Mouse (Mus musculus) spleen, postnatal 14 days (tissue): ENCODE results near the gene Lin7b.
"Not testable (repeated sequence)": the region's sequence is repeated elsewhere in the genome, so short reads cannot be mapped to it uniquely, and the experiment has no call there.

Experiments
- DNase-seq, 2 experiments: peaks; one replicate each; pipeline ENCODE4 v3.0.0; 2021 to 2022; ENCODE audit warnings: low spot score in 2 of 2

The Lin7b gene

DNA sequence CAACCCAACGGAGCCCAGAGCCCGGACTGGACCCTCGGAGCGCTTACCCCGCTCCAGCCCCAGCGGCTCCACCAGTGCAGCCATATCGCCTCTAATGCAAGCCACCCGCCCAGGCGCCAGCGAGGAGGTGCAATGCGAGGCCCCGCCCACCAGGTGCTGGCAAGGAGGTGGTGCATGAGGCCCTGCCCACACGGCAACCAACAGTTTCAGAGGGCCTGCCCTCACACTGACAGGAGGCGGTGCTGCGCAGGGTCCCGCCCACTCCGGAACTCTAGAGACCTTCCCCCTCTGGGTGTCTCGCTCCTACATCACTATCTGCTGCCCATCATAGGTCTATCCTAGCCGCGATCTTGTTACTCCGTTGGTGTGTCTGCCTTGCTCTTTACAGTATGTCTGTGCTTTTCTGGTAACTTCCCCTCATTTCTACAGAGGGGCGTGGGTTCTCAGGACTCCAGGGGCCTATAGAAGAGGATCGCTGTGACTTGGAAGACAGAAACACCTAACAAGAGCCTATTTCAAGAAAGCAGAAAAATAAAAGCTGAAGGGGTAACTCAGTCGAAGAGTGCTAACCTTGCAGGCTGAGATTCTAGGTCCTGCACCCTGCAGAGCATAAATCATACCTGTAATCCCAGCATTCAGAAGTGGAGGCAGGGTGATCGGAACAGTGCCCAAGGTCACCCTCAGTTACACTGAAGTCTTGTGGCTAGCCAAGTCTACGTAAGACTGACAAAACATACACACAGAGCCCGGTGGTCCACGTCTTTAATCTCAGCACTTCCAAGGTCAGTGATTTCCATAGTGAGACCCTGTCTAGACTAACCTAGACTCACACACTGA lies at the start of gene Lin7b:
TSS of gene Lin7b (minus strand) at position 109 of the 837 bp plus-strand sequence.
- peak; percentile 81 to 84 for DNase-seq

DNA sequence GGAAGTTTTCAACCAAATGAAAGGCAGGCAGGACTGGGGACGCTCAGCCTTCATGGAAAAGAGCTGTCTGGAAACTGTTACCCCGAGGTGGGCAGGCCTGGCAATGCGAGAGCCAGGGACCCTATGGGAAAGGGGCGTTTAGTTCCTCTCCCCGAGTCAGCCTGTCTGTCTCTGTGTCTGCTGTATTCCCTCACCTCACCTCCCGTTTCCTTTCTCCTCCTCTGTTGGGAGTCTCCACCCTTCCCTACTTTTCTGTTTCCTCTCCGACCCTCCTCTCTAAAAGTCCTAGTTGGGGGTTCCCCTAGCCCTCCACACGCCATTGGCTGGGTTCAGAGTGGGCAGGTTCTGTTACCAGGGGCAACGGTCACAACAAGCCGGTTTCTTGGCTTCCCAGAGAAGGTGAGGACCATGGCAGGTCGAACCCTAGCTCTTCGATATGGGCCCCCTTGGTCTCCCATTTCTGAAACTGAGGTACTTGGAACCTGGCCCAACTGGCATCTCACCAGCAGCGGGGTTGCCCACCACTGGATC lies 47.6 kb upstream of the Lin7b start:
- DNase-seq: no peak

DNA sequence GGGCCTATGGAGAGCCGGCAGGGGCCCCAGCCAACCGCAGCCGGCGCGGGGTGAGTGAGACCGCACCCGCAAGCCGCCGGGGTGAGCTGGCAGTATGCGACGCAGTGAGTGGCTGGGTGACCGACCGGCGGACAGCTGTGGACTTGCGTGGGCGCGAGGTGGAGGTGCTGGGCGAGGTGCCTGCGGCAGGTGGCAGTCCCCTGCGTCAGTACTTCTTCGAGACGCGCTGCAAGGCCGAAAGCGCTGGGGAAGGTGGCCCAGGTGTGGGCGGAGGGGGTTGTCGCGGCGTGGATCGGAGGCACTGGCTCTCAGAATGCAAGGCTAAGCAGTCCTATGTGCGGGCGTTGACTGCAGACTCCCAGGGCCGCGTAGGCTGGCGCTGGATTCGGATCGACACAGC lies 45.3 kb upstream of the Lin7b start:
- no peak for DNase-seq

DNA sequence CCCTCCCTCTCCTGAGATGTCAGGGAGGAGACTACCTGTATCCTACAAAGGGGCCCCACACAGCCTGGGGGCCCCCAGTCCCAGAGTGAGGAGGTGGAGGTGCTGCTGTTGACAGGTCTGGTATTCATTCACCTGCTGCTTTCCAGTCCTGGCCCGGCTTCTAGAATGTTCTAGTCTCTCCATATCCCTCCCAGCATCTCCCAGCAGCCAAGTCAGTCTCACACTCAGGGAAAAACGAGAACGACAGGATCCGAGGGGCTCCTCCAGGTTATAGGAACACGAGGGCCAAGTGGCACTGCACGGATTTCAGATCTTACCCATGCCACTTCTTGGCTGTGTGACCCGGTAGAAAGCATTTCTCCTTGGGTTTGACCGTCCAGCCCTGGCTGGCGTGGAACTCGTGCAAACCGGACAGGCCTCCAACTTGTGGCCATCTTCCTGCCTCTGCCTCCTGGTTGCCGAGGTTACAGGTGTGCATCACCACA lies 44.4 kb upstream of the Lin7b start:
- DNase-seq: no peak

DNA sequence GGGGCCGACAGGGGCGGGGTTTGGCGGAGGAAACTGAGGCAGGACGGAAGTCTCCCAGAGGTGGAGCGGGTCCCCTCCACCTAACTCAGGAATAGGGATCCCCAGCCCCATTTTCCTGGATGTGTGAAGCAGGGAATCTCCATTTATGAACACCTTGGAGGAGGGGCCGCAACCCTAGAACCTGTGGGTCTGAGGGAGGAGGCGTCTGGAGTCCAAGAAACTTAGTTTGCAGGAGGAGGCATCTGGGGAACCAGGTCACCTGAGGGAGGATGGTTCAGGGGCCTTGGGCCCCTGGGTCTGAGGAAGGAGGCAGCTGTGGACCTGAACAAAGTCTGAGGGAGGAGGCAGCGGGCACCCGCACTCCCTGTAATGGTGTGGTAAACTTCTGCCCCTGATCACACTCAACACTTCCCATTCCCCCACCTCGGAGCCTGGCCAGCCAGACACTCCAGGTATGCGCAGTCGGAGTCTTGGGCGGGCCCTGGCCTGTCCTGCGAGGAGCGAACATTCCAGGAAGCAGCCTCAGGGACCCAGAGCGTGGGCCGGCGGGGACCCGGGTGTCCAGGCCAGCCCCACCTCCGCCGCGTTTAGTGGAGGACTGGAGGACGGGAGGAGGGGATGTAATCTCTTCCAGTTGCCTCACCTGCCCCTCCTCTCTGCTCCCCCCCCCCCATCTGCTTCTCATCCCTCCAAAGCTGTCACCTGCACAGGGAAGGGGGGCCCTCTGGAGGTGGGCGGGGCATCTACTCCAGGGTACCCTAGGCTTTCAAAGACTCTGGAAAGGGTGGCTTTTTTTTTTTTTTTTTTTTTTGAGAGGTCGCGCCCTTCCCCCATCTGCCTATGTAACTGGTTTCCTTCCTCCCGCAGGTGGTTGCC lies 43.7 kb upstream of the Lin7b start:
- no peak for DNase-seq

GRCm38 (mm10) chr7:45413113-45413863 lies 42.9 kb upstream of the Lin7b start, which contains the start of gene Ntf5:
Gene Ntf5 (plus strand): TSS chr7:45413695.
- DNase-seq: no peak

- no peak for DNase-seq
Measured at GRCm38 (mm10) chr7:45412421-45412820, 42.0 kb upstream of the Lin7b start.

- no peak for DNase-seq
Measured at GRCm38 (mm10) chr7:45409497-45410163, 39.2 kb upstream of the Lin7b start.

DNA sequence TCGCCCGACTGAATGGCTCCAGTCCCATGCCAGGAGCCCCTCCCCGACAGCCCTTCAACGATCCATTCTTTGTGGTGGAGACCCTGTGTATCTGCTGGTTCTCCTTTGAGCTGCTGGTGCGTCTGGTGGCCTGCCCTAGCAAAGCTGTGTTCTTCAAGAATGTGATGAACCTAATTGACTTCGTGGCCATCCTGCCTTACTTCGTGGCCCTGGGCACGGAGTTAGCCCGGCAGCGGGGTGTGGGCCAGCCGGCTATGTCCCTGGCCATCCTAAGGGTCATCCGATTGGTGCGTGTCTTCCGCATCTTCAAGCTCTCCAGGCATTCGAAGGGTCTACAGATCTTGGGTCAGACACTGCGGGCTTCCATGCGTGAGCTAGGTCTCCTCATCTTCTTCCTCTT lies 38.6 kb upstream of the Lin7b start:
- DNase-seq: no peak

GRCm38 (mm10) chr7:45408351-45408750 lies 38.0 kb upstream of the Lin7b start:
- DNase-seq: no peak

GRCm38 (mm10) chr7:45407836-45408235 lies 37.5 kb upstream of the Lin7b start:
- DNase-seq: no peak

DNA sequence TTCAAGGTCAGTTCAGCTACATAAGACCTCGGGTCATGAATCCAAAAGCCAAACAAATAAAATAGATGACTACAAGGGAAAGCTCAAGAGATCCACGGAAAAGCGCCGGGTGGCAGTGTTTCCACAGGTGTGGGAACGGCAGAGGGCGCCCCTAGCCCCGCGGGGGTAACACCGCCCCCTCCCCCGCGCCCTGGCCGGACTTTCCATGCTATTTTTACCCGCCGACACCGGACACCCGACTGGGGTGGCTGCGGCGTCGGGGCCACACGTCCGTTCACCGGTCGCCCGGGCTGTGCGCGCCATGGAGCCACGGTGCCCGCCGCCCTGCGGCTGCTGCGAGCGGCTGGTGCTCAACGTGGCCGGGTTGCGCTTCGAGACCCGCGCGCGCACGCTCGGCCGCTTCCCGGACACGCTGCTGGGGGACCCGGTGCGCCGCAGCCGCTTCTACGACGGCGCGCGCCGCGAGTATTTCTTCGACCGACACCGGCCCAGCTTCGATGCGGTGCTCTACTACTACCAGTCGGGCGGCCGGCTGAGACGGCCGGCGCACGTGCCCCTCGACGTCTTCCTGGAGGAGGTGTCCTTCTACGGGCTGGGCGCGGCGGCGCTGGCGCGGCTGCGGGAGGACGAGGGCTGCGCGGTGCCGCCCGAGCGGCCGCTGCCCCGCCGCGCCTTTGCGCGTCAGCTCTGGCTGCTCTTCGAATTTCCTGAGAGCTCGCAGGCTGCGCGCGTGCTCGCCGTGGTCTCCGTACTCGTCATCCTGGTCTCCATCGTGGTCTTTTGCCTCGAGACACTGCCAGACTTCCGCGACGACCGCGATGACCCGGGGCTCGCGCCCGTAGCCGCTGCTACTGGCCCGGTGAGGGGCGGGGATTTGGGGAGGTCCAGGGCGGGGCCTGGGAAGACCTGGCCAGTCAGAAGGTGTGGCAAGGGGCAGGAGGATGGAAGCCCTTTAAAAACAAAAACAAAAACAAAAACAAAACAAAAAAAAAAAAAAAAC lies 36.1 kb upstream of the Lin7b start:
- DNase-seq: no peak

DNA sequence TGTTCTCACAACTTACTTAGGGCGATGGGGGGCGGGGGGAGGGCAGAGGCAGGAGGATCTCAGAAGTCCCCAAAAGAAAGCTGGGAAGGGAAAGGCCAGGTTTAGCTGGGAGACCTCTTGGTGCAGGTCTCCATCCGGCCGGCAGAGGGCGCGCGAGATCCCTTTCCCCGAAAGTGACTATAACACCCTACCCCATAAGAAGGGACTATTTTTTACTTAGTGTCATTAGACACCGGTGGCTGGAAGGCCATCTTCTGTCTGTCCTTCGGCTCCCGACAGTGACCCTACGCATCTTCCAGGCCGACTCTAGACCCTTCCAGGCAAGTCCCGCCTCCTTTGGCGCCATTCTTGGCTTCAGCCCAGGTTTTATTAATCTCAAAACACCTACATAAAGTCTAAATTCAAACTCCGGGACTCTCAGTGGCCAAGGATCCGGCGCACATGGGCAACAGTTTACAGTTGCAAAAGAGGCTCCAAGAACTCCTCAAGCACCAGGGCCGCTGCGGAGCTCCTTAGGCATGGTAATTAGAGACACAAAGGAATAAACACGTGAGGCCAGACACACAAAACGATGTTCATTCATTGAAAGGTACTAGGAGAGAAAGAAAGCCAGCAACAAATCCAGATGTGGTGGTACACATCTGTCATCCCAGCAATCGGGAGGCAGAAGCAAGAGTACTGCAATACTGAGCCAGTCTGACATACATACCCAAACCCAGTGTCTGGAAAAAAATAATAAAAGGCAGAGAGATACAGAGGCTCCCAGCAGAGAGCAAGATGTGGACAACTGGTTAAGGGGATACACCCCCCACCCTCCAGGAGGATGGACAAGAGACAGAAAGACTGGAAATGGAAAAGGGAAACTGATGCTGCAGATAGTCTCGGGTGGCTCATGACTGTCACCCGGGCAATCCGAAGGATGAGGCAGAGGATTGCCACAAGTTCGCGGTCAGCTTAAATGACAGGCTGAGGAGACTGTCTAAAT lies 35.0 kb upstream of the Lin7b start, which contains the start of gene Kcna7:
TSS of gene Kcna7 (plus strand) at position 563 of the 985 bp plus-strand sequence.
- DNase-seq: peak; percentile 61 to 76

GRCm38 (mm10) chr7:45403532-45404261 lies 33.3 kb upstream of the Lin7b start:
- peak in 1 of 2 experiments; percentile 59 for DNase-seq

GRCm38 (mm10) chr7:45401521-45402085 lies 31.2 kb upstream of the Lin7b start:
- DNase-seq: no peak

GRCm38 (mm10) chr7:45396787-45397186 lies 26.4 kb upstream of the Lin7b start:
- no peak for DNase-seq

DNA sequence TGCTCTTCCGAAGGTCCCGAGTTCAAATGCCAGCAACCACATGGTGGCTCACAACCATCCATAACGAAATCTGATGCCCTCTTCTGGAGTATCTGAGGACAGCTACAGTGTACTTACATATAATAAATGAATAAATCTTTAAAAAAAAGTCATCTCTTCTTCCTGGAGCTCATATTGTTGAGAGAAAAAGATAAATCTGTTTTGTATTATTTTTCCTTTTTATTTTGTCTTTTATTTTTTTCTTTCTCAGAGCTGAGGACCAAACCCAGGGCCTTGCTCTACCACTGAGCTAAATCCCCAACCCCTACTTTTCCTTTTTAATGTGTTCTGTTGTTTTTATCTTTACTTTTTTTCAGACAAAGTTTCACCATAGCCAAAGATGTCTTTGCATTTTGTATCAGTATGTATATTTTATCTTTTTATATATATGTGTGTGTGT lies 26.0 kb upstream of the Lin7b start:
- DNase-seq: not testable (repeated sequence)
